8 mouse cellular contexts compared by ENCODE assay signal in genomic region chr5:115348546-115349224, GRCm38 (mm10). TPM values are rescaled to one million over a fixed set of nuclear protein-coding genes. Genes with fewer than 3 reads are reported as not detected.
A peak's percentile ranks its signal among the peaks of the same experiment; 100 is the strongest.
DNase-seq lines count a peak whose midpoint lies in the region; ATAC-seq lines count a peak whose summit lies in the region.

Gene Cox6a1, minus strand, starts transcription at chr5:115348981.

- peak; percentile 99 for DNase-seq in adipocyte (ENCODE audit: low spot score)
- DNase-seq in embryo, embryonic 10 days (ENCODE audit: low spot score): peak; percentile 99
- DNase-seq in gastrocnemius, postnatal 10 days: peak; percentile 99
- peak; percentile 100 for DNase-seq in induced T-regulatory cell, adult 2 months (ENCODE audit: low read depth)
- peak; percentile 95 to 99 for DNase-seq in left cerebral cortex, adult 9 months (ENCODE audit: low spot score in 2 of 2)
- peak; percentile 99 for DNase-seq in right cerebral cortex, postnatal 14 days
- DNase-seq in urinary bladder, postnatal 36 days (ENCODE audit: low spot score in 2 of 2): peak; percentile 96 to 98

- ATAC-seq in megakaryocyte progenitor cell, adult 5-6 weeks (replicated peaks; ENCODE audit: poor library complexity): peak; percentile 89

RNA-seq across cellular contexts. Expression of gene Cox6a1, which starts in this region (rescaled TPM):
- total RNA-seq in gastrocnemius, postnatal 10 days (2021): 100 to 1,000 TPM; 164 to 166 TPM
- 365 and 372 TPM in 2 replicates for total RNA-seq in megakaryocyte progenitor cell, adult 5-6 weeks (2015)
- 67.5 and 102 TPM in 2 replicates for total RNA-seq in megakaryocyte progenitor cell, adult 5-6 weeks (2017)

Comparison
In these comparisons a context has a peak if more than half of its experiments do, and no peak if none do; other contexts are left out.
1. Peak in every context shown above with its lines: DNase-seq and ATAC-seq.